Mouse (Mus musculus) Patski (cell line): ENCODE results near the gene Psg21. TPM values are rescaled to one million over a fixed set of nuclear protein-coding genes. Genes with fewer than 3 reads are reported as not detected.
"Not testable (repeated sequence)": the region's sequence is repeated elsewhere in the genome, so short reads cannot be mapped to it uniquely, and the experiment has no call there.

Experiments
- ATAC-seq: fragments of 100-300 bp; one replicate; pipeline ENCODE4 v1.8.0; 2021
- CTCF ChIA-PET: fragments of 350-600 bp; sonication (Branson Sonifier 250); formaldehyde crosslinking; loops from one replicate; lab custom pipeline; 2022; ENCODE audit warnings: inconsistent platforms; lab: Charles Lee
- POLR2A ChIA-PET: fragments of 350-600 bp; sonication (Branson Sonifier 250); formaldehyde crosslinking; loops from one replicate; lab custom pipeline; 2022; ENCODE audit warnings: antibody characterized with exemption, inconsistent platforms; lab: Charles Lee
- DNase-seq: peaks from one replicate; pipeline ENCODE4 v3.0.0-alpha.2; 2011; ENCODE audit warnings: low read depth, low spot score
- H3K27me3 ChIP-seq: fragments of 371-371 bp; one replicate; pipeline ENCODE4 v1.5.1; 2021
- CTCF ChIP-seq: fragments of 100-300 bp; IDR thresholded peaks from one replicate; pipeline ENCODE4 v1.5.1; 2021
- in situ Hi-C: fragments of 300-500 bp; cut with MboI; formaldehyde crosslinking; loops from 3 replicates; pipeline ENCODE4 v1.11.1; 2018; ENCODE audit warnings: low pct_unique_long_range_greater_than_20kb, mixed read lengths
- polyA plus RNA-seq: library from polyadenylated mRNA; unstranded; gene quantifications from one replicate; pipeline ENCODE4 v1.2.3, GENCODE M21; 2021

The Psg21 gene
- polyA plus RNA-seq = not detected

DNA sequence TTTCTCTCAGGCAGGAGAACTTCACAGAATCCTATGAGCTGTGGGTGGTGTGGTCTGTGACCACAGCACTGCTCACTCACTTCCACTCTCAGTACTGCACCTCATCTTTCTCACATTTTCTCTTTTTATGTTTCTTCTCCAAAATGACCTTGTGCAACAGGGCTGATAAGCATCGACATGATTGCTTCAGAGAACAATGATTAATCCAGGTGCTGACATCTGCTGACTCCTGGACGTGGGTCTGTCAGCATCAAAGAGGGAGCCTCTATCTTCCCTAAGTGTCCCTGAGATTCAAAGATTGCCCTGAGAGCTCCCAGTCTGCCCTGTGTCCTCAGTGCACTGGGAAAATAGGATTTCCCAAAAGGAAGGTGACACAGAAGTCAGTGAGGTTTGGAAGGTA, at the start of gene Psg21:
Gene Psg21 (minus strand): TSS at position 101 of the 400 bp plus-strand sequence.
- ATAC-seq, DNase-seq, CTCF ChIA-PET, H3K27me3 ChIP-seq, POLR2A ChIA-PET, in situ Hi-C loops: not testable (repeated sequence)

- no peak for ATAC-seq
- POLR2A ChIA-PET = no interaction called here
- CTCF ChIA-PET = no interaction called here
- peaks cover 14% of the 10 kb centered on the region for H3K27me3 ChIP-seq
- no peak for DNase-seq
- in situ Hi-C loops = loop anchor here (10.0 kb wide), 1 partner anchor 471 kb away; no protein-coding TSS in a partner anchor
- TF ChIP-seq CTCF = no peak
Measured at GRCm38 (mm10) chr7:18686085-18686484, 29.6 kb upstream of the Psg21 start, which contains the start of gene Psg20. Gene Psg20, minus strand, starts transcription at chr7:18686185.

DNA sequence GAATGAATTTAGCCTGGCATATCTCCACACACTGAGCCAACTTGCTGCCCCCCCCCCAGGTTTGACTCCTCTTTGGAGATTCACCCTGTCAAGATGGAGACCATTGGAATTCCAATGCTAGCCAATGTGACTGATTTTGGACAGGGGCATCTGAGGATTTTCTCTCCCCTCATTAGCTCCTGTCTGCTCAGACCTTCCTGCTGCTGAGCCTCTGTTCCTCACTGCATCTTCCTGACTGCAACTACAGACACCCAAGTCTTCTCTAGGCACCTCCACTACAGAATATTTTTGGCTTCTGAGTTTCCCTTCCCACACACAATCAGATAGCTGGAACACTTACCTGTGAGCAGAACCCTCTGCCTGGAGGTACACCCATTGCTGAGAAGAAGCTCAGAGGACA, 29.1 kb upstream of the Psg21 start:
- CTCF ChIA-PET = no interaction called here
- TF ChIP-seq CTCF = no peak
- H3K27me3 ChIP-seq = peaks cover 15% of the 10 kb centered on the region
- in situ Hi-C loops = loop anchor here (10.0 kb wide), 1 partner anchor 471 kb away; no protein-coding TSS in a partner anchor
- POLR2A ChIA-PET = no interaction called here
- DNase-seq = no peak
- ATAC-seq = no peak

- POLR2A ChIA-PET = no interaction called here
- in situ Hi-C loops = loop anchor here (10.0 kb wide), 1 partner anchor 465 kb away; no protein-coding TSS in a partner anchor
Measured at GRCm38 (mm10) chr7:18679772-18680171, 23.2 kb upstream of the Psg21 start.

GRCm38 (mm10) chr7:18626921-18627320, 29.6 kb downstream of the Psg21 start:
- CTCF ChIA-PET, H3K27me3 ChIP-seq, ATAC-seq, DNase-seq, POLR2A ChIA-PET, in situ Hi-C loops: not testable (repeated sequence)

More at GRCm38 (mm10) chr7:18679772-18680171, 23.2 kb upstream of the Psg21 start:
- no peak for DNase-seq
- ATAC-seq = peak; percentile 54
- CTCF ChIA-PET = no interaction called here
- peaks cover 15% of the 10 kb centered on the region for H3K27me3 ChIP-seq
- peak; percentile 75 for TF ChIP-seq CTCF

- CTCF ChIA-PET, POLR2A ChIA-PET, DNase-seq, in situ Hi-C loops, H3K27me3 ChIP-seq, ATAC-seq: not testable (repeated sequence)
Measured at GRCm38 (mm10) chr7:18616401-18616800, 40.1 kb downstream of the Psg21 start, which contains the start of gene Psg23. Gene Psg23, minus strand, starts transcription at chr7:18616501.

Other genes with a start within 250 kb of the Psg21 start
- not detected for gene Psg28, start 224.7 kb downstream of the Psg21 start, polyA plus RNA-seq
- not detected for gene Psg26, start 172.5 kb downstream of the Psg21 start, polyA plus RNA-seq
- gene Psg25, start 124.5 kb downstream of the Psg21 start, polyA plus RNA-seq = not detected
- not detected for gene Psg27, start 89.4 kb downstream of the Psg21 start, polyA plus RNA-seq
- gene Psg23, start 40.2 kb downstream of the Psg21 start, polyA plus RNA-seq = not detected
- gene Psg20, start 29.5 kb upstream of the Psg21 start, polyA plus RNA-seq = not detected
- not detected for gene Psg22, start 61.4 kb upstream of the Psg21 start, polyA plus RNA-seq
- not detected for gene Psg19, start 141.8 kb upstream of the Psg21 start, polyA plus RNA-seq
- gene Psg17, start 164.9 kb upstream of the Psg21 start, polyA plus RNA-seq = not detected
- gene Mill2, start 183.2 kb upstream of the Psg21 start, polyA plus RNA-seq = 0.03 TPM
- 0.33 TPM for gene Pglyrp1, start 214.6 kb upstream of the Psg21 start, polyA plus RNA-seq